Mouse (Mus musculus) myocyte (in vitro differentiated cells): ENCODE measurements around the gene Frem1.

Source experiments
- E2F4 ChIP-seq: IDR thresholded peaks from one replicate; pipeline ENCODE4 v1.6.1; 2011; ENCODE audit warnings: mild to moderate bottlenecking, control low read depth, moderate library complexity; ENCODE audit not compliant: insufficient read depth
- MAX ChIP-seq: IDR thresholded peaks from one replicate; pipeline ENCODE4 v1.6.1; 2011; ENCODE audit warnings: low read depth, mild to moderate bottlenecking, control low read depth
- POLR2A ChIP-seq: IDR thresholded peaks from one replicate; pipeline ENCODE4 v1.6.1; 2011; ENCODE audit warnings: low read depth, mild to moderate bottlenecking, control low read depth, moderate library complexity; ENCODE audit not compliant: insufficient read length
- TCF12 ChIP-seq: IDR thresholded peaks from one replicate; pipeline ENCODE4 v1.6.1; 2011; ENCODE audit warnings: mild to moderate bottlenecking, control low read depth; ENCODE audit not compliant: poor library complexity, insufficient read depth, severe bottlenecking
- TCF3 ChIP-seq: IDR thresholded peaks from one replicate; pipeline ENCODE4 v1.6.1; 2011; ENCODE audit warnings: low read depth, control low read depth; ENCODE audit not compliant: insufficient read length

- TF ChIP-seq POLR2A (no peak), MAX (no peak), TCF12 (no peak), TCF3 (no peak), E2F4 (no peak)
Measured at GRCm38 (mm10) chr4:83058617-83059016, 6.5 kb upstream of the Frem1 start.
